Mouse (Mus musculus) midbrain, embryonic 10.5 days (tissue): ENCODE results near the gene Tmem121. TPM values are rescaled to one million over a fixed set of nuclear protein-coding genes. Genes with fewer than 3 reads are reported as not detected.

Experiments used
- DNase-seq: peaks from one replicate; pipeline ENCODE4 v3.0.0-alpha.2; 2017; ENCODE audit warnings: low spot score
- H3K27ac ChIP-seq: fragments of 300-500 bp; sonication (generic); replicated peaks from 2 replicates; pipeline ENCODE4 v1.5.1; 2016; ENCODE audit warnings: mild to moderate bottlenecking
- H3K27me3 ChIP-seq: fragments of 300-500 bp; sonication (generic); 2 replicates; pipeline ENCODE4 v1.6.1; 2016; ENCODE audit warnings: low read depth, mild to moderate bottlenecking; ENCODE audit not compliant: poor library complexity, severe bottlenecking
- H3K36me3 ChIP-seq: fragments of 300-500 bp; sonication (generic); 2 replicates; pipeline ENCODE4 v1.6.1; 2016; ENCODE audit warnings: mild to moderate bottlenecking, moderate library complexity
- H3K4me1 ChIP-seq: fragments of 300-500 bp; sonication (generic); 2 replicates; pipeline ENCODE4 v1.6.1; 2016
- H3K4me3 ChIP-seq: fragments of 300-500 bp; sonication (generic); 2 replicates; pipeline ENCODE4 v1.5.1; 2016; ENCODE audit warnings: mild to moderate bottlenecking, moderate library complexity
- H3K9me3 ChIP-seq: fragments of 300-500 bp; sonication (generic); replicated peaks from 2 replicates; pipeline ENCODE4 v1.6.1; 2016; ENCODE audit warnings: mild to moderate bottlenecking
- WGBS: fragments of 180-500 bp; shearing (Covaris S2); methylation state at CpG from one replicate; pipeline ENCODE4 v1.1.7; 2016; 5-methylcytosine and 5-hydroxymethylcytosine counted together
- polyA plus RNA-seq: library from polyadenylated mRNA; unstranded; fragments of >200 nt; fragmentation: Nextera tagmentation; extraction: Ambion mirVana; gene quantifications from 2 replicates; pipeline ENCODE4 v1.2.1, GENCODE M21; 2016

Gene Tmem121
- polyA plus RNA-seq, 1 experiment from 2014 or later, result 19.0 TPM

- no peak for DNase-seq
- H3K36me3 ChIP-seq, result no peaks in the 10 kb centered on the region
- no peak overlapping the region for H3K27ac ChIP-seq
- 0 out of 2 replicates have a peak, but pooled peaks cover 4% of the 10 kb centered on the region for H3K9me3 ChIP-seq
- H3K4me1 ChIP-seq, result no peaks in the 10 kb centered on the region
- 87% methylated on average over 7 of the region's 7 CpGs for WGBS
- H3K27me3 ChIP-seq, result no peaks in the 10 kb centered on the region
- H3K4me3 ChIP-seq, result no peak overlapping the region
These were observed 19.7 kb downstream of the Tmem121 start for GRCm38 (mm10) chr12:113205251-113205942.

DNA sequence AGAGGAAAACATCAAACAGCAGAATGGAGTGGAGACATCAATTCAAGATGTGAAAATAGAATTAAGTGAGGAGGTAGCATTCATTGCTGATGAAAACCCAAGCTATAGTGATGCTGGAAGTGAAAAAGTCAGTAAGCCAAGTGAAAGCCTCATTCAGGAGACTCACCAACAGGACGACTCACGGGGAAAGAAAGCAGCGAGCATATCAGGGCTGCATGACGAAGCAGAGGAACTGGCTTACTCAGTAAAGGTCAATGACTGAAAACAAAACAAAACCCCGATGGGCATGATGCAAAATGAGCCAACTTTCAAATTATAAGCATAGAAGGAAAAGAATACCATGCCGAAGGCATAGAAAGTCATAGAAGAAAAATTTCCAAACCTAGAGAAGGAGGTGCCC lies 22.0 kb downstream of the Tmem121 start:
- no peaks in the 10 kb centered on the region for H3K36me3 ChIP-seq
- no peaks in the 10 kb centered on the region for H3K27me3 ChIP-seq
- no peaks in the 10 kb centered on the region for H3K4me1 ChIP-seq
- no peak overlapping the region for H3K27ac ChIP-seq
- no peak for DNase-seq
- no peak overlapping the region for H3K4me3 ChIP-seq
- 87% methylated on average over 6 of the region's 6 CpGs for WGBS
- no peaks in the 10 kb centered on the region for H3K9me3 ChIP-seq

DNA sequence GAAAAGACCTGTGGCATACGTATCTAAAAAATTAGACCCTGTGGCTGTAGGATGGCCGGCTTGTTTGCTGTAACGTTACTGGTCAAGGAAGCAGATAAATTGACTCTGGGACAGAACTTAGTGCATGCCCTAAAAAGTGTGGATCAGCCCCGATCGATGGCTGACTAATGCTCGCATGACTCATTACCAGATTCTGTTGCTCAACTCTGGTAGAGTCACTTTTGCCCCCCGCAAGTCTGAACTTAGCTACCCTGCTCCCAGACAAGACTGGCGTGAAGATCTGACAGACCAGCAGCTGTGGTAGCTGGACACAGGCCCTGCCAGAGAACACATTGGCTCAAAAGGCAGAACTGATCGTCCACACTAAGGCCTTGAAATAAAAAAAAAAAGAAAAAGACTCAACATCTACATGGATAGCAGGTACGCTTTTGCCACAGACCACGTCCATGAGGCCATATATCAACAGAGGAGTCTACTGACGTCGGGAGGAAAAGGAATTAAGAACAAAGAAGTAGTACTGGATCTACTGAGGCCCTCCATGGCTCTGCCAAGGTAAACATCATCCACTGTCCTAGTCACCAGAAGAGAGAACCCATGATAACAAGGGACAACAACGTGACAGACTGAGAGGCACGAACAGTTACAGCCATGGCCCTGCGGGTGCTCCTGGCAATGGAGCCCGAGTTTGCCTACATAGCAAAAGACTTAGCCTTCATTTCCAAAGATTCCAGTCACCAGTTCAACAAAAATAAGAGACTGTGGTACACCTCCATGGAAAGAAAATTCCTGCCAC lies 25.1 kb downstream of the Tmem121 start:
- no peak for DNase-seq
- Histone ChIP-seq H3K27me3 (no peaks in the 10 kb centered on the region), H3K9me3 (no peaks in the 10 kb centered on the region), H3K4me3 (no peak overlapping the region), H3K4me1 (no peaks in the 10 kb centered on the region), H3K36me3 (no peaks in the 10 kb centered on the region), H3K27ac (no peak overlapping the region)
- 89% methylated on average over 17 of the region's 17 CpGs for WGBS

GRCm38 (mm10) chr12:113211772-113212171 lies 26.0 kb downstream of the Tmem121 start:
- H3K4me3 ChIP-seq, result no peak overlapping the region
- no peaks in the 10 kb centered on the region for H3K36me3 ChIP-seq
- no peaks in the 10 kb centered on the region for H3K27me3 ChIP-seq
- no peaks in the 10 kb centered on the region for H3K4me1 ChIP-seq
- H3K9me3 ChIP-seq, result no peaks in the 10 kb centered on the region
- DNase-seq, result no peak
- 91% methylated on average over 5 of the region's 5 CpGs for WGBS
- no peak overlapping the region for H3K27ac ChIP-seq

GRCm38 (mm10) chr12:113212326-113212924 lies 26.7 kb downstream of the Tmem121 start:
- Histone ChIP-seq H3K27ac (no peak overlapping the region), H3K27me3 (no peaks in the 10 kb centered on the region), H3K4me1 (no peaks in the 10 kb centered on the region), H3K9me3 (no peaks in the 10 kb centered on the region), H3K4me3 (no peak overlapping the region), H3K36me3 (no peaks in the 10 kb centered on the region)
- no peak for DNase-seq
- WGBS, result 92% methylated on average over 10 of the region's 10 CpGs

DNA sequence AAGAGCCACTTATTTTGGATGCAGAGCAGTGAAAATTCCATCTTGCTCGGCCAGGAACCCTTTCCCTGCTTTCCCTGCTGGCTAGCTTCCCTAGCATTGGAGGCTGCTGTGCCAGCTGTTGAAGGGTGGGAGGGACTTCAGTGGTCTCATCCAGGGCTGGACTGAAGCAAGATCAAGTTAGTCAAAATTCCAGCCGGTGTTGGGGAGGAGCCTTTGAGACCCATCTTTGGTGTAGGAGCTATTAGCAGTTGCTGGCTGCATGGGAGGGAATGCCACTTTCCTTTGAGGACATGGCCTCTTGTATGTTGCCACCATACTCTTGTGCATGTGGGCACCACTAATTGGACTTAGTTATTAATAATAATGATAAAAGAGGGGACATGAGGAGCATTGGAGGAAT lies 27.5 kb downstream of the Tmem121 start:
- Histone ChIP-seq H3K9me3 (no peaks in the 10 kb centered on the region), H3K27ac (no peak overlapping the region), H3K36me3 (no peaks in the 10 kb centered on the region), H3K4me3 (no peak overlapping the region), H3K4me1 (no peaks in the 10 kb centered on the region), H3K27me3 (no peaks in the 10 kb centered on the region)
- DNase-seq, result no peak
- 82% methylated on average over 2 of the region's 2 CpGs for WGBS

- no peaks in the 10 kb centered on the region for H3K9me3 ChIP-seq
- 88% methylated on average over 25 of the region's 25 CpGs for WGBS
- no peak for DNase-seq
These were observed 28.5 kb downstream of the Tmem121 start for GRCm38 (mm10) chr12:113214072-113214808.

DNA sequence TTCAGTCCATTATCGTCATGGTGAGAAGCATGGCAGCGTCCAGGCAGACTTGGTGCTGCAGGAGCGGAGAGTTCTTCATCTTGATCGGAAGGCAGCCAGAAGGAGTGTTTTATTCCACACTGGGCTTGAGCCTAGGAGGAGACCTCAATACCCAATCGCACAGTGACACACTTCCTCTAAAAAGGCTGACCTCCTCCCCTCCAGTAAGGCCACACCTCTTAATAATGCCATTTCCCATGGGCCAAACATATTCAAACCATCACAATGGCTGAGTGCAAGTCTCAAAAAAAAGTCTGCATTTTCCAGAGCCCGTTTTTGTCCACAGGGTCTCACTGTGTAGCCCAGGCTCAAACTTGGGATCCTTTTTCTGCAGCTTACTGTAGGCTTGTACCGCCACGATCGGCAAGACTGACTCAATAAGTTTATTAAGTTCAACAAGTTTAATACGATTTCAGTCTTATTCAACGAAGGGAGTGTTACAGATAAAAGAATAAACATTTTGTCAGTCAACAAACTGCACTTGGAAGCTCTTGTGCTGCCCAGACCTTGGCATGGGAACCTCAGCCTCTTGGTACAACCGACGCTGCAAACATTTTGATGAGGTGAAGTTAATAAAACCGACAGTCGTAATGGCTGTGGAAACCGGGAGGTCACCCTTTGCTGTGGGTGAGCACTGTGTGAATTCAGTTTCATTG lies 29.4 kb downstream of the Tmem121 start:
- no peak overlapping the region for H3K27ac ChIP-seq
- no peaks in the 10 kb centered on the region for H3K36me3 ChIP-seq
- no peak overlapping the region for H3K4me3 ChIP-seq
- no peaks in the 10 kb centered on the region for H3K4me1 ChIP-seq
- H3K27me3 ChIP-seq, result no peaks in the 10 kb centered on the region
- DNase-seq, result no peak
- H3K9me3 ChIP-seq, result no peaks in the 10 kb centered on the region
- WGBS, result 87% methylated on average over 16 of the region's 16 CpGs

More at GRCm38 (mm10) chr12:113214072-113214808, 28.5 kb downstream of the Tmem121 start:
- H3K36me3 ChIP-seq, result no peaks in the 10 kb centered on the region
- no peaks in the 10 kb centered on the region for H3K4me1 ChIP-seq
- H3K27ac ChIP-seq, result no peak overlapping the region
- no peak overlapping the region for H3K4me3 ChIP-seq
- no peaks in the 10 kb centered on the region for H3K27me3 ChIP-seq

GRCm38 (mm10) chr12:113215667-113216346 lies 30.1 kb downstream of the Tmem121 start:
- Histone ChIP-seq H3K27me3 (no peaks in the 10 kb centered on the region), H3K27ac (no peak overlapping the region), H3K4me1 (no peaks in the 10 kb centered on the region), H3K4me3 (no peak overlapping the region), H3K36me3 (no peaks in the 10 kb centered on the region), H3K9me3 (no peaks in the 10 kb centered on the region)
- 21% methylated on average over 6 of the region's 6 CpGs for WGBS
- DNase-seq, result peak; percentile 73

GRCm38 (mm10) chr12:113217306-113218242 lies 31.8 kb downstream of the Tmem121 start:
- WGBS, result 28% methylated on average over 11 of the region's 11 CpGs
- Histone ChIP-seq H3K36me3 (no peaks in the 10 kb centered on the region), H3K27me3 (no peaks in the 10 kb centered on the region), H3K9me3 (no peaks in the 10 kb centered on the region), H3K27ac (no peak overlapping the region), H3K4me3 (no peak overlapping the region), H3K4me1 (no peaks in the 10 kb centered on the region)
- DNase-seq, result peak; percentile 76

DNA sequence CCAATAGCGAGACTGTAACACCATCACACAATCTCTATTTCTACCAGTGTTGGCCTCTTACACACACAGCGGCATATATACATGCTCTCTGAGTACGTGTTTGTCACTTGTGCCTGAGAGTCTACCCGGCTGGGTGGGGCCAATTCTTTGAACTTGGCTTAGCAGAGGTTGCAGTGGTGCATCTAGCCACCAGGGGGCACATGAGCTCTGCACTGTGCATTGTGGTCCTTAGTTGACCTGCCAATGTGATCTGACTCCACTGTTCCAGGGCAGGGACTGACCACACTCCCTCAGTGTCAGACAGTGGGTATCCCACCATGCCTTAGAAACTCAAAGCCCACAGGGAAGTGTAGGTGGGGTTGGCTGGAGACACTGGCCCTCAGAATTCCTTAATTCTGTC lies 34.1 kb downstream of the Tmem121 start:
- Histone ChIP-seq H3K27ac (no peak overlapping the region), H3K9me3 (peaks cover 3% of the 10 kb centered on the region; the same call in 1 of the 2 replicates), H3K36me3 (no peaks in the 10 kb centered on the region), H3K27me3 (no peaks in the 10 kb centered on the region), H3K4me1 (no peaks in the 10 kb centered on the region), H3K4me3 (no peak overlapping the region)
- WGBS, result 72% methylated on average over 4 of the region's 4 CpGs
- peak; percentile 54 for DNase-seq
